Mouse (Mus musculus): ENCODE measurements at regions not wholly inside any gene's neighbourhood (a gene's known extent, or its start where the extent isn't known, plus 50 kb on each side); places are given as distances from the start of the nearest gene placed in this dataset.

- DNase-seq (ENCODE audit: low spot score): no peak
These were observed 408.0 kb downstream of the Prr30 start for GRCm38 (mm10) chr14:100792094-100792493.

- no peak for DNase-seq (ENCODE audit: low spot score)
These were observed 418.2 kb downstream of the Prr30 start for GRCm38 (mm10) chr14:100781882-100782281.

DNA sequence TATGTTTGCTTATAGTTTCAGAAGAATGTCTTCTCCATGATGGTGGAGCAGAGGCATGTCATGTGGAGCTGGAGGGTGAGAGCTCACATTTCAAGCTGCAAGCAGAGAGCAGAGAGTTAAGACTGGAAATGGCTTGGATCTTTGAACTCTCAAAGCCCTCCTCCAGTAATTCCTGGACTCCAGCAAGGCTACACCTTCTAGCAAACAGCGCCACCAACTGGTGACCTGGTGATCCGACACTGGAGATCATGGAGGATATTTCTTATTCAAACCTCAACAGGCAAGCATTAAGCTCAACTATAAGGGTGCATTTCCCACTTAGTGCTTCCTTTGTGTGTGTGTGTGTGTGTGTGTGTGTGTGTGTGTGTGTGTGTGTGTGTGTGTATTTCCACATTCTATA, 446.2 kb downstream of the Prr30 start:
- DNase-seq (ENCODE audit: low spot score): no peak

- DNase-seq (ENCODE audit: low spot score): no peak
These were observed 447.4 kb downstream of the Prr30 start for GRCm38 (mm10) chr14:100752746-100753145.

GRCm38 (mm10) chr14:100749737-100750541, 450.2 kb downstream of the Prr30 start:
- DNase-seq (ENCODE audit: low spot score): peak; percentile 62

DNA sequence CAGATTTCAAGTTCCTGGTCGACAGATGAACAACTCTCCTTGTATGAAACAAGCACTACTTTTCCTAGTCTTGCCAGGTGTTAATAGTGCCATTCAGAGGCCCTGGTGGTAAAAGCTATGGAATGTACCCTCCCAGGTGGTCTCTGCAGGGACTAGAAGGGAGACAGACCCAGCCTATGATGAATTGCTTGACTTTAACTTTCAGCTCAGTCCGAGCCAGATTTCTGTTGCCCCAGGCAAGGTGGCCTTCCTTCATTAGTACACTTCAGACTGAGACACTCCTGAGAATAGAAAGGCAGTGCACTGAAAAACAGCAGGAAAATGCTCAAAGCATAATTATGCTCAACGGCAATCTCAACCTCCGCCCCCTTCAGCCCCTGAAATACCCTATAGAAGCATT, 450.8 kb upstream of the Klf12 start:
- no peak for DNase-seq (ENCODE audit: low spot score)

DNA sequence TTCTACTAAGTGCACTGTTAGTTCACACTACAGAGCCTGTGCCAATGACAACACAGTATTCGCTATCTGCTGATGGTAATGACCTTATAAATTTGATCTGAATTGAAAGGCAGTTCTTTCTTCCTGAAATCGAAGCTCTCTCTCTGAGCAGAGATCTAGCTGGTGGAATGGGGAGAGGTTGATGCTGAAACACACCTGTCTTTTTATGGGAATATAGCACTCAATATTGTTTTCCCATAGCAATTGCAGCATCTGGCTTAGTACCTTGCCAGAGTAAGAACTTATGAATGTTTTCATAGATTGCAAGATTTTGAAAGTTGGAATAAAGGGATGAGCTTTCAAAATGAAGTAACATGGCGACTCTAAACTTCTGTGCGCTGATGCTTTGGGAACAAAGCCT, 444.0 kb upstream of the Klf12 start:
- DNase-seq (ENCODE audit: low spot score): no peak

DNA sequence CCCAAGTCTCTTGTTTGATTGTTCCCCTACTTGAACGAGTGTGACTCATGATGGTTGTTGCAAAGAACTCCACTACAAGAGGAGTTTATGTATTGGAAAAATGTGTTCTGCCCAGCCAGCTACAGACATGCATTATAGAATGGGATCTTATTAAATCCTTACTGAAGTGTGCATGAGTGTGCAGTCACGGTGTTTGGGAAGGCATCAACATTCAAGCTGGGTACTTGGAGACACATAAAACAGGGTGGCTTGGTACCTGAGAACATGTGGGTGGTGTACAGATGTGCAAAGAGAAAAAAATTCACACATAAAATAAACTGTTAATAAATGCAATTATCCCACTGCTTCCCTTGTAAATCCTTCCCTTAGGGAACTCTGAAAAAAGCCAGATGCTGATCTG, 443.2 kb upstream of the Klf12 start:
- DNase-seq (ENCODE audit: low spot score): no peak

GRCm38 (mm10) chr14:100724962-100725361, 440.5 kb upstream of the Klf12 start:
- DNase-seq (ENCODE audit: low spot score): peak; percentile 10

DNA sequence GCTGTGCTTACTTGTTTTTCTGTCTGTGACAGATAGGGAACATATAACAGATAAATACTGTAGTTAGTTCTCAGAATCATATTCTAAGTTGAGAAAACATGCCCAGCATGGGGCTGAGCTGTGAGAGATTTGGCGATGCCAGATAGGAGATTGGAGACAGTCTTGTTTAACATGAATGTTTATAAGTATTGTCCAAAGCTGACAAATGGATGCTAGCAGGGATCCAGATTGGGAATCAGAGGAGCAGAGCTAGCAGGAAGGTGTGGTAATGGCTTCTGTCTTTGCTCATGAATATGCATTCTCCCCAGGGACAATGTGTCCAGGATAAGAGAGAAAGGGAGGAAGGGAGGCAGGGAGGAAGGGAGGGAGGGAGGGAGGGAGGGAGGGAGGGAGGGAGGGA, 436.2 kb upstream of the Klf12 start:
- no peak for DNase-seq (ENCODE audit: low spot score)

GRCm38 (mm10) chr14:100714952-100715351, 430.5 kb upstream of the Klf12 start:
- no peak for DNase-seq (ENCODE audit: low spot score)

- DNase-seq (ENCODE audit: low spot score): no peak
These were observed 429.6 kb upstream of the Klf12 start for GRCm38 (mm10) chr14:100713999-100714471.

DNA sequence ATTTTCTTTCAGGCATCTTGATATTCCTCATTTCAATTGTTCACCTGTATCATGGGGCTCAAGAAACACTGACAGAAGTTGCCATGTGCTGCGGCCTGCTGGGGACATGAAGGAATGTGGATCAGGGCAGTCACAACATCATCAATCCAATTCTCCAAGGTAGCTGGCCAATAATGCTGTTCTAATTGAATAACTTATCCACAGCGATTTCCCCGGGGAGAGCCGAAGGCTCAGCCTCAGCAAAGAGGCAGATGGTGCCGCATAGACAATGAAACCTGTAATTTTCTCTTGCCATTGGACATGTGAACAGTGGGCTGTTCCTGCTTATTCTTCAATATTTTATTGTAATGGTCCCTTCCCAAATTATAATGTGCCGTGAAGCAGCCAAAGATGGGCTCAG, 429.1 kb upstream of the Klf12 start:
- DNase-seq (ENCODE audit: low spot score): no peak

GRCm38 (mm10) chr14:100665361-100665955, 381.0 kb upstream of the Klf12 start:
- no peak for DNase-seq (ENCODE audit: low spot score)

DNA sequence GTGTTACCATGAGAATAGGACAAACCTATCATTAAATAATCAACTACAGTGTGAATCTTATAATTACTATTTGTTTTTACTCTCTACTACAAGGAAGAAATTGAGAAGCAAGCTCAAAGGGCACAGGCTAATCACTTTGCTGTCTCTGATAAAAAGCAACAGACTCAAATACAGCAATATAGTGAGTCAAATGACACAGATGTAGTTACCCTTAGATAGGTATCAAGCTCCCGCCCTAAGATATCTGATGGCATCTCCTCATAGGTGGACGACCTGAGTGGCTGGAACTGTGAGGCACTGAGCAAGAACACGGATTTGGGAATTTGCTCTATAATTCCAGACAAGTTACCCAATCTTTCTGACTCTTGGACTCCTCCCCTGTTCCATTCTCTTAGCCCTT, 379.7 kb upstream of the Klf12 start:
- DNase-seq (ENCODE audit: low spot score): no peak

GRCm38 (mm10) chr14:100642076-100642475, 357.6 kb upstream of the Klf12 start:
- no peak for DNase-seq (ENCODE audit: low spot score)

DNA sequence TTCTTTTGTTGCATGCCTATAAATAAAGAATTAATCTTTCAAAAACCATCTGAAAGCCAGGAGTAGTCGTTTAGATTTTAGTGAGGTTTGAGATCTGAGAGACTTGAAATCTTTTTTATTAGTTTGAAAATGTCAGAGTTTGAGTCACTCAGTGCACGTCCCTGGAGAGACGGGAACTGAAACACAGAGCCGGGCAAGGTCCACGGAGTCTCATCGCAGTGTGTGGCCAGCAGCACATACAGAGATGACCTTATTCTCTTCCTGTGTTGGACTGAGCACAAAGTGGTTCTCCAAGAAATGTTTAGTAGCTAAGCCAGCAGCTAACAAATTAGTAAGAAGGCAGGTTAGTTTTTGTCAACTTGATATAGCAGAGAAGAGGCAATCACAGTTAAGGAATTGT, 350.0 kb upstream of the Klf12 start:
- DNase-seq (ENCODE audit: low spot score): no peak

DNA sequence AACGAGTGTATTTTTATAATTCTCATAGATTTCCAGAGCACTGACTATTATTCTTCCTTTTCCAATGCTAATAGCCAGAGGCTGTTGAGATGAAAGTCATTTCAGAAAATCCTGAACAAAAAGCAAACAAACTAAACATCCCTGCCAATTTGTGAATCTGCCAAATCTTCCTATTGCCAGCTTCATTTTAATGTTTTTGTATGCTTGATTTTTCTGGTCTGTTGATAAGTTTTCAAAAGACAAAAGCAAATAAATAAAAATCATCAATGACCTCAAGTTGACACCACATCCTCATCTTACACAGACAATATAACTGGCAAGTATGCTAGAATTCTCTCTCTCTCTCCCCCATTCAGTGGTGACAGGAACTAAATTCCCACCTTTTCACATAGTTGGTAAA, 347.2 kb upstream of the Klf12 start:
- DNase-seq (ENCODE audit: low spot score): no peak

GRCm38 (mm10) chr14:100630197-100630596, 345.7 kb upstream of the Klf12 start:
- DNase-seq (ENCODE audit: low spot score): no peak

- no peak for DNase-seq (ENCODE audit: low spot score)
These were observed 343.0 kb upstream of the Klf12 start for GRCm38 (mm10) chr14:100627523-100627922.

DNA sequence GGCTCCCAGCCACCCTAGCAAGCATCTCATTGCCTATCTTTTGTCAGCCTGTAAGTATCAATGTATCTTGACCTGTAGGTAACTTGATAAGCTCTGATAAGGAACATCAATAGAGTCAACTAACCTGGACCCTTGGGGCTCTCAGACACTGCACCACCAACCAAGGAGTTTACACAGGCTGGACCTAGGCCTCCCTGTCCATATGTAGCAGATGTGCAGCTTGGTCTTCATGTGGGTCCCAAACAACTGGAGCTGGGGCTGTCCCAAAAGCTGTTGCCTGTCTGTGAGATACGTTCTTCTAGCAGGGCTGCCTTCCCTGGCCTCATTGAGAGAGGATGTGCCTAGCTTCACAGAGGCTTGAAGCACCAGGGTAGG, 335.2 kb upstream of the Klf12 start:
- no peak for DNase-seq (ENCODE audit: low spot score)

DNA sequence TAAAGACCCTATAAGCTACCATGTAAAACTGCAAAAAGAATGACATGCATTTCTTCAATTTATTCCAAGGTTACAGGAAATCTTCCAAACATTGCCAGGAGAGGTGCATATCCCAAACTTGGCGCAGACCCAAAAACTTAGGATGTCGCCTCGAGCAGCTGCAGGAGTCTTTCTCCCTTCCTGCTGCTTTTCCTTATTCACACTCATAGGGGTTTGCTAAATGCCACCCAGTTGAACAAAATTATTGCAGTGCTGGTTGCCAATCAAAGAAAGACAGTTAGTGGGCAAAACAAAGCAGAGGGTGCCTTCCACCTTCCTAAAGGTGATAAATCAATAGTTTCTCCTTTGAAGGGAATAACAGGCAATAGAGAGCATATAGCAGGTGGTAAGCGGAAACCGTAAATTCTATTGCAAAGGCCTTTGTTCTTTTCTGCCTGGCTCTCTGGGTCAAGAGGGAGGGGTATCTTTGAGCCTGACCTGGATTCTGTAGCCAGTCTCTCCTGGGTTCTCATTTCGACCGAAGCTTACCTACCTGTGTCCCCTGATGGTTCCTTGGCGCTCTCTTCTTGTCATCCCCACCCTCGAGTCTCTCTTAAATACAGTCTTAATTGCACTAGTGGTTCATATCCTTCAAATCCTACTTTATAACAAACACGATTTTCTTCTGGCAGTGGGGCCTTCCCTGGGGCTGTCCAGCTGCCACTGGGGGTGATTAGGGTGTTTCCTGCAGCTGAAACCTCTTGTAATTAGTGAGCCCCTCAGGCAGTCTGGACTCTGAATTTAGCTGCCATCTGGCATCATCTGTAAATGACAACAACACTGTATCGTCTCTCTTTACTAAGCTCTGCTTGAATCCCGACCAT, 334.5 kb upstream of the Klf12 start:
- DNase-seq (ENCODE audit: low spot score): no peak
